Mouse (Mus musculus) liver, embryonic 13.5 days (tissue): Measurements from ENCODE around the gene Kif18a. TPM values are rescaled to one million over a fixed set of nuclear protein-coding genes. Genes with fewer than 3 reads are reported as not detected.

Experiments
- ATAC-seq: fragments of 200-750 bp; cut with Nextera tagmentation; 2 replicates; pipeline ENCODE4 v1.8.0; 2017; ENCODE audit warnings: low read depth, mild to moderate bottlenecking, moderate number of reproducible peaks, moderate library complexity
- DNase-seq: peaks from one replicate; pipeline ENCODE4 v3.0.0; 2022
- H3K27ac ChIP-seq: fragments of 300-500 bp; sonication (generic); 2 replicates; pipeline ENCODE4 v1.5.1; 2015; ENCODE audit warnings: moderate library complexity, mild to moderate bottlenecking, inconsistent platforms
- H3K27me3 ChIP-seq: fragments of 300-500 bp; sonication (generic); 2 replicates; pipeline ENCODE4 v1.6.1; 2015; ENCODE audit warnings: mild to moderate bottlenecking, inconsistent platforms
- H3K36me3 ChIP-seq: fragments of 300-500 bp; sonication (generic); 2 replicates; pipeline ENCODE4 v1.6.1; 2015; ENCODE audit warnings: mild to moderate bottlenecking, inconsistent platforms
- H3K4me1 ChIP-seq: fragments of 300-500 bp; sonication (generic); replicated peaks from 2 replicates; pipeline ENCODE4 v1.6.1; 2015; ENCODE audit warnings: inconsistent platforms
- H3K4me2 ChIP-seq: fragments of 300-500 bp; sonication (generic); 2 replicates; pipeline ENCODE4 v1.6.1; 2015; ENCODE audit warnings: inconsistent platforms, mild to moderate bottlenecking, moderate library complexity
- H3K4me3 ChIP-seq: fragments of 300-500 bp; sonication (generic); replicated peaks from 2 replicates; pipeline ENCODE4 v1.5.1; 2015; ENCODE audit warnings: mild to moderate bottlenecking, inconsistent platforms
- H3K9ac ChIP-seq: fragments of 300-500 bp; sonication (generic); 2 replicates; pipeline ENCODE4 v1.6.1; 2015; ENCODE audit warnings: mild to moderate bottlenecking, inconsistent platforms
- H3K9me3 ChIP-seq: fragments of 300-500 bp; sonication (generic); replicated peaks from 2 replicates; pipeline ENCODE4 v1.6.1; 2016; ENCODE audit warnings: inconsistent platforms
- WGBS: fragments of 180-500 bp; shearing (Covaris S2); methylation state at CpG from one replicate; pipeline ENCODE4 v1.1.7; 2015; ENCODE audit not compliant: insufficient replicate concordance; 5-methylcytosine and 5-hydroxymethylcytosine counted together
- polyA plus RNA-seq: library from polyadenylated mRNA; unstranded; fragments of >200 nt; fragmentation: Nextera tagmentation; extraction: Ambion mirVana; gene quantifications from 2 replicates; pipeline ENCODE4 v1.2.1, GENCODE M21; 2015

Kif18a gene
- polyA plus RNA-seq, 1 experiment from 2014 or later = 26.2 TPM

DNA sequence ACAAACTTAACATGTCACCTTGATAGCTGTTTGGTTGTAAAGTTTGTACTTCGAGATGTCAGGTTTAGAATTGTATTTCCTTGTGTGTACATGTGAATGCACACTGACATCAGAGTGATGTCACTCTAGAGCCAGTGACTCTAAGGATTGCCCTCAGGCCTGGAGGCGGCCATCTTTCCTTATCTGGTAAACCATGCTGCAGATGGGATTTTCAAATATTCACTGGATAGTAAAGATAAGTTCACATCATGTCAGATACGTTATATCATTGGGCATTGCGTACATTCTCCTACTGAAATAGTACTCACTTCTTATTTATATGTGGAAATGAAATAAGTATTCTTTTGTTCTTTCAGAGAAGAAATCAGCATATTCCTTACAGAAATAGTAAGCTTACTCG, 15.7 kb downstream of the Kif18a start:
- peaks cover 7% of the 10 kb centered on the region for H3K4me1 ChIP-seq
- no peaks in the 10 kb centered on the region for H3K9me3 ChIP-seq
- no peak overlapping the region for H3K4me2 ChIP-seq
- H3K9ac ChIP-seq = no peak overlapping the region
- H3K27ac ChIP-seq = no peak overlapping the region
- H3K4me3 ChIP-seq = no peak overlapping the region
- 41% methylated on average over 5 of the region's 5 CpGs for WGBS
- ATAC-seq = peak; percentile 95
- no peaks in the 10 kb centered on the region for H3K27me3 ChIP-seq
- peak; percentile 33 for DNase-seq
- H3K36me3 ChIP-seq = peaks cover 59% of the 10 kb centered on the region

DNA sequence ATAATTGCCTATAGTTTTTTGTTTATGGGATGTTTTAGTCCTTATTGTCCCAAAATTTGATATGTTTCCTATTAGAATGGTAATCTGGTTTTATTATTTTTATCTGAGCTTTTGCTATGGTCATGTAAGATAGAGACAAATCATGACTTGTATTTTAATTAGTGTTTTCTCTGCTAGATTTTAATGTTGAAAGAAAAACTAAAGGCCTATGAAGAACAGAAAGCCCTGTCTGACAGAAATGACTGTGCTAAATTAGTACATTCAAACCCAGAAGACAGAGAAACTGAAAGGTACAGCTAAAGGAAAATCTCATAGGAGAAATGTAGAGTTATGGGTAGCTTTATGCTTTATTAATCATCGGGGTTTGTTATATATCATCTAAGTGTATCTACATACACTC, 17.6 kb downstream of the Kif18a start:
- no peaks in the 10 kb centered on the region for H3K27me3 ChIP-seq
- ATAC-seq (no peak), DNase-seq (no peak)
- H3K4me3 ChIP-seq = no peak overlapping the region
- H3K4me1 ChIP-seq = peaks cover 7% of the 10 kb centered on the region
- H3K9me3 ChIP-seq = no peaks in the 10 kb centered on the region
- WGBS = 90% methylated on average over 1 of the region's 1 CpGs
- no peak overlapping the region for H3K9ac ChIP-seq
- H3K4me2 ChIP-seq = no peak overlapping the region
- no peak overlapping the region for H3K27ac ChIP-seq
- peaks cover 50% of the 10 kb centered on the region for H3K36me3 ChIP-seq

- Histone ChIP-seq H3K9ac (no peak overlapping the region), H3K9me3 (no peaks in the 10 kb centered on the region), H3K36me3 (peaks cover 59% of the 10 kb centered on the region), H3K27ac (no peak overlapping the region), H3K4me1 (no peaks in the 10 kb centered on the region), H3K27me3 (no peaks in the 10 kb centered on the region), H3K4me2 (no peak overlapping the region), H3K4me3 (no peak overlapping the region)
- ATAC-seq (no peak), DNase-seq (no peak)
- WGBS = 91% methylated on average over 3 of the region's 3 CpGs
Measured at GRCm38 (mm10) chr2:109302234-109302633, 21.7 kb downstream of the Kif18a start.

DNA sequence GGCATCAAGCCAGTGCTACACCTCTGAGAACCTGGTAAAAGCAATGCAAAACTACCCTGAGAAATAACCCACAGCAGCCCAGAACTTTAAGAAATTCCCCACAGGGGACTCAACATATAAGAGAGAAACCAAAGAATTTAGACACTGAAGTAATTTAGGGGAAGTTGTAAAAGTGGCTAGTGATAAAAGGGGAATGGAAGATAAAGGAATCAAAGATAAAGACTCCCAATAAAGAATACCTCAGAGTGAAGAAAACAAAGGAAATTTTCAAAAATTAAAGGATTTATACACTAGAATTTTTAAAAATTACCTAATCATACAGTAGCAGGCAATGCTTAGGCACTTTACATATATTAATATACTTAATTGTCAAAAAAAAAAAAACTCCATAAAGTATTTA, 23.1 kb downstream of the Kif18a start:
- DNase-seq (no peak), ATAC-seq (no peak)
- Histone ChIP-seq H3K4me1 (no peaks in the 10 kb centered on the region), H3K4me3 (no peak overlapping the region), H3K9me3 (no peaks in the 10 kb centered on the region), H3K27ac (no peak overlapping the region), H3K36me3 (peaks cover 64% of the 10 kb centered on the region), H3K4me2 (no peak overlapping the region), H3K9ac (no peak overlapping the region), H3K27me3 (no peaks in the 10 kb centered on the region)

- Histone ChIP-seq H3K36me3 (peaks cover 75% of the 10 kb centered on the region), H3K4me3 (no peak overlapping the region), H3K9me3 (no peaks in the 10 kb centered on the region), H3K4me1 (peaks cover 18% of the 10 kb centered on the region), H3K4me2 (no peak overlapping the region), H3K9ac (no peak overlapping the region), H3K27me3 (no peaks in the 10 kb centered on the region), H3K27ac (no peak overlapping the region)
- no peak for DNase-seq
- ATAC-seq = no peak
- WGBS = 89% methylated on average over 5 of the region's 5 CpGs
Measured at GRCm38 (mm10) chr2:109311369-109311768, 30.8 kb downstream of the Kif18a start.

DNA sequence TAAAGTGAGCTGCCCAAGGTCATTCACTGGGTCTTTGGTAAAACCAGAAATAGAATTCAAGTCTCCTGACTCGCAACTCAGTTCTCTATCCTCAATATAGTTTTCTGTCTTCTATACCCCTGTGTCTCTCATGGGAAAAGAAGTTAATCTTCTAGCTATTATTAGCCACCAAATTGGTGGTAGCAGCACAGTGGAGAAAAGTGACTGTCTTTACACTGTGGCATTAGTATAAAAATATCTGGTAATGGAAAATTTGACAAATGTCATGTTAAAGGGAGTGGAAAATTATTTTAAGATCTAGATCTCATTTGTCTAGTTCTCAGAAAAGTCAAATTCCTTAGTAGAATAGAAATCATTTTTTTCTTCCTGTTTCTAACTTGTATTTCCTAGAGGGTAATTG, 51.3 kb downstream of the Kif18a start:
- 94% methylated on average over 1 of the region's 1 CpGs for WGBS
- H3K4me1 ChIP-seq = no peaks in the 10 kb centered on the region
- H3K9me3 ChIP-seq = no peaks in the 10 kb centered on the region
- H3K9ac ChIP-seq = no peak overlapping the region
- H3K27ac ChIP-seq = no peak overlapping the region
- no peak overlapping the region for H3K4me2 ChIP-seq
- H3K4me3 ChIP-seq = no peak overlapping the region
- H3K27me3 ChIP-seq = no peaks in the 10 kb centered on the region
- DNase-seq = no peak
- no peak for ATAC-seq
- H3K36me3 ChIP-seq = peaks cover 26% of the 10 kb centered on the region

DNA sequence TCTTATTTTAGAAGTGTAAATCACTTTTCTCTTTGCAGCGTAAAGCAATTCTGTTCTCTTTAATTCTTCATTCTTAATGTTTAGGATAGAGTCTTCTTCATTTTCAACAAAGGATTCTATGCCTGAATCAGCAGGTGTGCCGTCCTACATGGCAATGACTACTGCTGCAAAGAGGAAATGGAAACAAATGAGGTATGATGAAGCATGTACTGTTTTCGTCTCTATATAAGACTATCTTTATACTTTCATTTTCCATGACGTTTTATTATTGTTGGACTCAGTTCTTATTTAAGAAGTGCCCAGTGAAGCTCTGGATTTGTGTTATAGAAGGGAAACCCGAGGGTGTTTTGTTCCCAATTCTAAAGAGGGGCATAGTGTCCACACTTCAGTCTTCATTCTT, 53.7 kb downstream of the Kif18a start:
- no peak for ATAC-seq
- no peak overlapping the region for H3K9ac ChIP-seq
- no peaks in the 10 kb centered on the region for H3K4me1 ChIP-seq
- no peak overlapping the region for H3K4me2 ChIP-seq
- no peaks in the 10 kb centered on the region for H3K9me3 ChIP-seq
- no peak overlapping the region for H3K4me3 ChIP-seq
- peaks cover 41% of the 10 kb centered on the region for H3K36me3 ChIP-seq
- no peaks in the 10 kb centered on the region for H3K27me3 ChIP-seq
- H3K27ac ChIP-seq = no peak overlapping the region
- whole genome bisulfite sequencing = 87% methylated on average over 5 of the region's 5 CpGs
- no peak for DNase-seq

GRCm38 (mm10) chr2:109335765-109336164, 55.2 kb downstream of the Kif18a start:
- peaks cover 33% of the 10 kb centered on the region for H3K36me3 ChIP-seq
- H3K27ac ChIP-seq = no peak overlapping the region
- no peaks in the 10 kb centered on the region for H3K4me1 ChIP-seq
- no peaks in the 10 kb centered on the region for H3K27me3 ChIP-seq
- no peak overlapping the region for H3K9ac ChIP-seq
- H3K4me2 ChIP-seq = no peak overlapping the region
- WGBS = 65% methylated on average over 1 of the region's 1 CpGs
- H3K4me3 ChIP-seq = no peak overlapping the region
- ATAC-seq = no peak
- no peak for DNase-seq
- no peaks in the 10 kb centered on the region for H3K9me3 ChIP-seq

DNA sequence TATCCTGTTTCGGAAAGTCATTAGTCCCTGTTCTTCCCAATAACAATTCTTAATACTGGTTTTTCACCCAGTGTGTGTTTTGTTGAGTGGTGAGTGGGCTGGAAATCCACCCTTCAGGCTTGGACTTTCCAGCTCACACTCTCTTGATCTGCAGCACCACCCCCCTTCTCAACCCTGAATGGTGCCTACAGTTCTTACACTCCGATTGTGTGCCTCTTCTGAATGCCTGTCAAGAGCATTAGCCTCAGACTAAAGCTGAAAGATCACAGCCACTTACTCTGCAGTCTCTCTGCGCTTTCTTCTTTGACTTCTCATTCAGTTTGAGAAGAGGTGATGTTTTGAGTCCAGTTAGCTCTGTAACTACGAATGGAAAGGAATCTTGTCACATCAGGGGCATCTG, 64.8 kb downstream of the Kif18a start:
- no peak overlapping the region for H3K4me2 ChIP-seq
- no peak overlapping the region for H3K27ac ChIP-seq
- no peaks in the 10 kb centered on the region for H3K9me3 ChIP-seq
- H3K4me3 ChIP-seq = no peak overlapping the region
- DNase-seq = no peak
- 90% methylated on average over 4 of the region's 4 CpGs for WGBS
- H3K4me1 ChIP-seq = no peaks in the 10 kb centered on the region
- no peak for ATAC-seq
- no peaks in the 10 kb centered on the region for H3K27me3 ChIP-seq
- peaks cover 21% of the 10 kb centered on the region for H3K36me3 ChIP-seq
- no peak overlapping the region for H3K9ac ChIP-seq

DNA sequence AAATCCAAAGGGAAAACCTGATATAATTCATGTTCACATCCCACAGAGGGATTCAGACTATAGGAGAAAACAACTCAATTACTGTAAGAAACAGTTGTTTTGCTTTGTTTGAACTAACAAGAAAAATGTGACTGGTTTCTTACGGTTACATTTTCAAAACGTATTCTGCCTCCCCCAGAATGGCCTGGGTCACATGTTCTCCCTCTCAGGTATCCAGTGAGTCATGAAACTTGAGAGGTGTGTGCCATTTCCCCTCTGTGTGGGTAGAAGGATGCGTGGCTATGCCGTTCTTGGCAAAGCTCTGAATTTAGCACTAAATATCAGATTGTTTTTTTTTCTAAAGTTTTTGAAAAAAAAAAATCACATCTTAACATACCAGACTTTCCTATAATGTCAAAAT, 68.2 kb downstream of the Kif18a start:
- no peak overlapping the region for H3K4me2 ChIP-seq
- no peaks in the 10 kb centered on the region for H3K27me3 ChIP-seq
- DNase-seq = no peak
- H3K36me3 ChIP-seq = peaks cover 7% of the 10 kb centered on the region
- ATAC-seq = no peak
- no peaks in the 10 kb centered on the region for H3K4me1 ChIP-seq
- no peak overlapping the region for H3K4me3 ChIP-seq
- no peak overlapping the region for H3K9ac ChIP-seq
- 76% methylated on average over 4 of the region's 4 CpGs for WGBS
- no peaks in the 10 kb centered on the region for H3K9me3 ChIP-seq
- H3K27ac ChIP-seq = no peak overlapping the region

GRCm38 (mm10) chr2:109358456-109359141, 78.1 kb downstream of the Kif18a start:
- H3K36me3 ChIP-seq = no peaks in the 10 kb centered on the region
- ATAC-seq (no peak), DNase-seq (no peak)
- no peak overlapping the region for H3K4me3 ChIP-seq
- 68% methylated on average over 3 of the region's 3 CpGs for WGBS
- H3K27ac ChIP-seq = no peak overlapping the region
- H3K4me1 ChIP-seq = no peaks in the 10 kb centered on the region
- no peaks in the 10 kb centered on the region for H3K27me3 ChIP-seq
- no peak overlapping the region for H3K4me2 ChIP-seq
- no peaks in the 10 kb centered on the region for H3K9me3 ChIP-seq
- H3K9ac ChIP-seq = no peak overlapping the region

DNA sequence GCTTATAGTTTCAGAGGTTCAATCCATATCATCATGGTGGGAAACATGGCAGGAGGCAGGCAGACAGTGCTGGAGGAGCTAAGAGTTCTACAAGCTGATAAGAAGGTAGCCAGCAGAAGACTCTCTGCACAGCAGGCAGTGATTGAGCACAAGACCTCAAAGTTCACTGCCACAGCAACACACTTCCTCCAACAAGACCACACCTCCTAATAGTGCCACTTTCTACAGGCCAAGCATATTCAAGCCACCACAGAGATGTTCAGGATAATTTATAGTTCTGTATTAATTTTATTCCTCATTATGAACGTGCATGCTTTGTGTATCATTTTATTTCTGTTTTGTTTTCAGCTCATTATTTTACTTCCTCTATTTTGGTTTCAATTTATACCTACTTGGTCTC, 85.4 kb downstream of the Kif18a start:
- no peaks in the 10 kb centered on the region for H3K36me3 ChIP-seq
- no peak overlapping the region for H3K27ac ChIP-seq
- H3K27me3 ChIP-seq = no peaks in the 10 kb centered on the region
- no peaks in the 10 kb centered on the region for H3K9me3 ChIP-seq
- no peak overlapping the region for H3K9ac ChIP-seq
- WGBS = 62% methylated on average over 1 of the region's 1 CpGs
- DNase-seq = no peak
- no peak overlapping the region for H3K4me3 ChIP-seq
- no peaks in the 10 kb centered on the region for H3K4me1 ChIP-seq
- ATAC-seq = no peak
- H3K4me2 ChIP-seq = no peak overlapping the region
